Mouse (Mus musculus) large intestine, adult 2 months (tissue): ENCODE results near the gene Olfr1490. TPM values are rescaled to one million over a fixed set of nuclear protein-coding genes. Genes with fewer than 3 reads are reported as not detected.
"Not testable (repeated sequence)": the region's sequence is repeated elsewhere in the genome, so short reads cannot be mapped to it uniquely, and the experiment has no call there.

Experiments used
- DNase-seq: peaks from one replicate; pipeline ENCODE4 v3.0.0-alpha.2; 2012; ENCODE audit warnings: low read depth, low spot score
- WGBS: fragments of 180-500 bp; shearing (Covaris S2); methylation state at CpG from one replicate; pipeline ENCODE4 v1.1.7; 2018; 5-methylcytosine and 5-hydroxymethylcytosine counted together
- polyA plus RNA-seq: library from polyadenylated mRNA; depleted of rRNA; stranded (reverse); fragments of >200 nt; gene quantifications from 2 replicates; pipeline ENCODE4 v1.2.3, GENCODE M21; 2012; rRNA removed

Gene Olfr1490
- not detected in 2 replicates for polyA plus RNA-seq

DNA sequence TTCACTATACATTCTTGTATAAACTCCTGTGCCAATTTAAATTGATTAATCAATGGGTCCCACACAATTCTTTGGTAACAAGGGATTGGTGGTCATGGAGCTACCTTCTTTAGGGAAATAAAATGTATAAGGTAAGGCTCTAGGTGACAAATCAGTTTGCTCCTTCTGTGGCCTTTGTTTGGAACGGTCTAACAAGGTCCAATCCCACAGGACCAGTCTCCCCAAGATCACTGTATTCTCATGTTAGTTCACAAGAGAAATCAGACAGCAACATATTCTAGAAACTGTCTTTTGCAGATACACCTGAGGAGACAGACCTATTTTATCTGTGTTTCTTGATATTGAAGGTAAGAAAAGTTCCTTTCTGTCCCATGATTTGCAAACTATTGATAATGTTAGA, at the start of gene Olfr1490:
Olfr1490 (plus strand) TSS at position 301 of the 400 bp plus-strand sequence.
- no peak for DNase-seq
- WGBS = 61% methylated on average over 1 of the region's 1 CpGs

DNA sequence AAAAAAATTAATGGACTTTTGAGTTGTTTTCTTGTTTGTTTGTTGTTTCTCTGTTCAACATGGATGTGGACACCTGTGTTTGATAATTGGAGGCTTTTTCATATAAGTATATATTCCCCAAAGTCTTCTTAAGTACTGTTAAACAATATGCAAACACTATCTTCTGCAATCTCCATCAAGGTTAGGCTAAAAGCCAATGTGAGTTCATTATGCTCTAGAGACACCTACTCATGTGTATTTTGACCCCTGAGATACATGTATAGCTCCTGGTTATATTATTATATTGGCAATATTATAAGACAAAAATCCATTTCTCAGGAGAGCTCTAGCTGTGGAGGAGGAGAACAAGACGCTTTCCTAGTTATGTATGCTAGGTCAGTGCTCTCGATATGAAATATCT, 33.8 kb upstream of the Olfr1490 start, which contains the start of gene Olfr1487:
Olfr1487 (plus strand) TSS at position 301 of the 400 bp plus-strand sequence.
- WGBS = 90% methylated on average over 2 of the region's 2 CpGs
- not testable (repeated sequence) for DNase-seq

DNA sequence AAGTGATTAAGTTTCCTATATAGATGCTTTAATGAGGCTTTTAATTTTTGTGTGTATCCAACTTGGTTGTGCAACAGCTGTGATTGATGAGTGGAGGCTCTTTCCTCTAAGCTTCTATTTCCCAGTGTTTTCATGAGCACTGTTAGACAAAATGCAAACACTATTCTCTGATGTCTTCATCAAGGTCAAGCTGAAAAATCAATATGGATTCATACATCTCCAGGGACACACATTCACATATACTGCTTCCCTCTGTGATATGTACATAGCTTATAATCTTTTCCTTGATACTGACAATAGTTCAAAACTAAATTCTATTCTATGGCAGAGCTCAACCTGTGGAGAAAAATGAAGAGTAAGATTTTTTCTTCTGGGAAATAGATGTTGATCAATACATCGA, 19.6 kb upstream of the Olfr1490 start, which contains the start of gene Olfr1489:
Olfr1489 (plus strand) TSS at position 301 of the 400 bp plus-strand sequence.
- WGBS = 79% methylated on average over 1 of the region's 1 CpGs
- DNase-seq = no peak

DNA sequence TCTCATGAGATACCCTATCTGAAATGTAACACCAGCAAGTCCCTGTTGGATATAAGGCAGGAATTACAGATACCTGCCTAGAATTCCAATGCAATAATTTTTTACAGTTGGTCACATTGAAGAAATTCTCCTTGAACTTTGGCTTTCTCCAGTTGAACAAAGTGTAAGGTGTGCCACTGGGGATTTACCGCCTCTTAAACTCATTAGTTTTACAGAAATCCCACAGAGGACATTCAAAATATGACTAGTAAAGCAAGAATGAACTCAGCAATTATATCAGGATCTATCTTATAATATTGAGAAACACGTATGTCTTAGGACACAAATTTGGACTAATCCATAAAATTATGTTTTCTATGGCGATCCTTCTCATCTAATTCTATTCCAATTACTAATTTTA, 46.1 kb downstream of the Olfr1490 start, which contains the start of gene Olfr1491:
Olfr1491 (plus strand) TSS at position 301 of the 400 bp plus-strand sequence.
- 69% methylated on average over 3 of the region's 3 CpGs for WGBS
- no peak for DNase-seq

Other genes starting within 250 kb of the Olfr1490 start
- not detected in 2 replicates for gene Olfr1469, start 243.2 kb upstream of the Olfr1490 start, polyA plus RNA-seq
- not detected in 2 replicates for gene Olfr1471, start 207.7 kb upstream of the Olfr1490 start, polyA plus RNA-seq
- not detected in 2 replicates for gene Olfr1472, start 195.0 kb upstream of the Olfr1490 start, polyA plus RNA-seq
- not detected in 2 replicates for gene Olfr1474, start 181.5 kb upstream of the Olfr1490 start, polyA plus RNA-seq
- not detected in 2 replicates for gene Olfr1475, start 170.9 kb upstream of the Olfr1490 start, polyA plus RNA-seq
- gene Olfr1477, start 150.5 kb upstream of the Olfr1490 start, polyA plus RNA-seq = not detected in 2 replicates
- gene Olfr1480, start 123.2 kb upstream of the Olfr1490 start, polyA plus RNA-seq = not detected in 2 replicates
- gene Olfr1484, start 67.6 kb upstream of the Olfr1490 start, polyA plus RNA-seq = not detected in 2 replicates
- gene Olfr1487, start 33.7 kb upstream of the Olfr1490 start, polyA plus RNA-seq = not detected in 2 replicates
- not detected in 2 replicates for gene Olfr1489, start 19.5 kb upstream of the Olfr1490 start, polyA plus RNA-seq
- not detected in 2 replicates for gene Olfr1491, start 46.2 kb downstream of the Olfr1490 start, polyA plus RNA-seq
- not detected in 2 replicates for gene Olfr1493-ps1, start 72.2 kb downstream of the Olfr1490 start, polyA plus RNA-seq
- not detected in 2 replicates for gene Olfr1494, start 88.6 kb downstream of the Olfr1490 start, polyA plus RNA-seq
- not detected in 2 replicates for gene Olfr1495, start 113.5 kb downstream of the Olfr1490 start, polyA plus RNA-seq
- gene Olfr1496, start 126.8 kb downstream of the Olfr1490 start, polyA plus RNA-seq = not detected in 2 replicates
- gene Olfr1497, start 147.1 kb downstream of the Olfr1490 start, polyA plus RNA-seq = not detected in 2 replicates
- not detected in 2 replicates for gene Olfr1499, start 168.4 kb downstream of the Olfr1490 start, polyA plus RNA-seq
- not detected in 2 replicates for gene Olfr1500, start 179.4 kb downstream of the Olfr1490 start, polyA plus RNA-seq
- not detected in 2 replicates for gene Olfr1501, start 199.6 kb downstream of the Olfr1490 start, polyA plus RNA-seq
- gene Olfr1502, start 210.7 kb downstream of the Olfr1490 start, polyA plus RNA-seq = not detected in 2 replicates
- gene Olfr1504, start 246.8 kb downstream of the Olfr1490 start, polyA plus RNA-seq = not detected in 2 replicates